Mouse (Mus musculus) layer of hippocampus, adult 8-10 months (tissue): ENCODE measurements around the gene Capn15. TPM values are rescaled to one million over a fixed set of nuclear protein-coding genes. Genes with fewer than 3 reads are reported as not detected.

Source experiments
- DNase-seq, 2 experiments: peaks; one replicate each; pipeline ENCODE4 v3.0.0; 2022; ENCODE audit warnings: low spot score in 2 of 2
- total RNA-seq, 4 experiments: library from RNA; stranded (reverse); gene quantifications; 2 replicates each; pipeline ENCODE4 v1.2.4; 2022

The Capn15 gene
- 10 to 100 TPM; 45.4 to 61.2 (median 53.8) TPM for total RNA-seq

DNA sequence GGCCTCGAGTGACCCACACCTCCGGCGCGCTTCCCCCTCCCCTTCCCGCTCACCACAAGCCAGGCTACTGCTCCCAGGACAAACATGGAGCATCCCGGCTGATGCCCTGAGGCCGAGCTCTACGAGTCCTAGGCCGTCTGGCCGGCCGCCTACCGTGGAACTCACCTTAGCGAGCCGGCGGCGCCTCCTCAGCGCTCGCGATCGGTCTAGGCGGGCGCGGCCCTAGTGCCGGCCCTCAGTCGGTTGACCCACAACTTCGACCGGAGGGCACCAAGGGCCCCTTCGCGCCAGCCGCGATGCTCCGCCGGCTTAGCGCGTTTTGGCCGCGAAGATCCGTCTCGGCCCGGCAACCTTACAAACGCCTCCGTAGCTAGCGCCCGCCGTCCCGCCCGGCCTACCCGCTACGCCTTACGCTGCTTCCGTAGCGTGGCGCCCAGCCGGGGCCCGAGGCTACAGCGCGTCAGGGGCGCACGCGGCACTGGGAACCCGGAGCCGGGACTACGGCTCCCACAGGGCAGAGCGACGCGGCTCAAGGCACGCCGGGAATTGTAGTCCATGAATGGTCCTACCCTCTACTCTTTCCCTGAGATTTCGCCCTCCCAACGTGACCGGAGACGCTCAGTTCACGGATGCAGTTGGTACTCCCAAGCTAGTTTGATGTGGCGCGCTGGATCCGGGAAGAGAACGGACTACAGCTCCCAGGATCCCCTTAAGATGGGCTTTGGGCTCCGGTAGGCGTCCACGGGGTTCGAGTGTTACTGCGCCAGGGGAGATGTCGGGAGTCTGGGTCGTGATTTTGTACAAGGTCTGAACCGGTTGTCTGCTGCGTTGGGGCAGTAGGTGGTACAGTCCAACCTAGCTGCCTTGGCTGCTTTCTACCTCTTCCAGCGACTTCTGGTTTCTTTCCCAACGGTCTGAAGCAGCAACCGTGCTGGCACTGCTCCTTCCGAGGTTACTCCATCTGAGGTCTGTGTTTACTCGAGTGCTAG is at the start of gene Capn15:
Gene Capn15 (minus strand): TSS at position 491 of the 989 bp plus-strand sequence.
- peak; percentile 95 for DNase-seq

DNA sequence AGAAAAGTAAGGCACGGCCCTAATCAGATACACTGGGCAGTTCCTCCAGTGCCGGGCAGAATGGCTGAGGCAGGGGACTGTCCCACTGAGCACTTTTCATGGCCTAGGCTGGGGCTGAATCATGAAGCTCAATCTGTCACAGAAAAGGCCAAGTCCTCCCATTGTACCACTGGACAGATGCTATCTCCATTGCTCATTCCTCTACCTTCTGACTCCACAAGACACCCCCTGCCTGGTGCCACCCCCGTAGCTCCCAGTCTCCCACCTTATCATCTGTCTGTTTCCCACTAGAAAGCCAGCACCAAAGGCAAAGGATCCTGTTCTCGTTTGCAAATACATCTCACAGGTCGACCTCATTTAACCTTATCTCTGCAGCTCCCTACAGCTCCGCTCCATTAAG is 46.4 kb upstream of the Capn15 start:
- no peak for DNase-seq

DNA sequence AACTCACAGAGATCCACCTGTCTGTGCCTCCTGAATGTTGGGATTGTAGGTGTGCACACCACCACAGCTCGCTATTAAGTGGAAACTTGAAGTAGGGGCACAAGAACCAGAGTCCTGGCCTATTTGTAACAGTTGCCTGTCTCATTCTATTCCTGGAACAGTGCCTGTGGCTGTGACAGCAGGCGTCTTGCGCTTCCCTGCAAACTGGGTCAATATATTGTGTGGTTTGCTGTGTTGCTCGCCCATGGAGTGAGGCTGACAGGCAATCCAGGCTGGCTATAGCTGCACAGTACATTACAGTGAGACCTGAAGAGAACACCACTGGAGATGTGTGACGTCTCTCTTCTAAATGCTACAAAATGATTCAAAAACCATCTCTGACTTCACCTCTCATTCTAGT is 46.0 kb upstream of the Capn15 start:
- DNase-seq, result no peak

DNA sequence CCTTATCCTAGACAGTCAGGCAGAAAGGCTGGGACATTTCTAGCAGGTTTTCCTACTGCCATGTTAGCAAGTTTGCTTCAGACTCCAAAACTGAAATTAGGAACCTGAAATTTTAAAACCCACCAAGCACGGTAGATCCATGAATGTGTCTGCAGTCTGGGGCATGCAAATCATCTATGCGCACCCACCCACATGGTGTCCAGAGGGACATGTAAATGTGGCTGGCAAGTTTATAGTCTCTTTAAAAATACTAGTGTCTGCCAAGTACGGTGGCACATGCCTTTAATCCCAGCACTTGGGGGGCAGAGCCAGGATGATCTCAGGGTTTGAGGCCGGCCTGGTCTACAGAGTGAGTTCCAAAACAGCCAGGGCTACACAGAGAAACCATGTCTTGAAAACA is 42.7 kb upstream of the Capn15 start:
- no peak for DNase-seq

DNA sequence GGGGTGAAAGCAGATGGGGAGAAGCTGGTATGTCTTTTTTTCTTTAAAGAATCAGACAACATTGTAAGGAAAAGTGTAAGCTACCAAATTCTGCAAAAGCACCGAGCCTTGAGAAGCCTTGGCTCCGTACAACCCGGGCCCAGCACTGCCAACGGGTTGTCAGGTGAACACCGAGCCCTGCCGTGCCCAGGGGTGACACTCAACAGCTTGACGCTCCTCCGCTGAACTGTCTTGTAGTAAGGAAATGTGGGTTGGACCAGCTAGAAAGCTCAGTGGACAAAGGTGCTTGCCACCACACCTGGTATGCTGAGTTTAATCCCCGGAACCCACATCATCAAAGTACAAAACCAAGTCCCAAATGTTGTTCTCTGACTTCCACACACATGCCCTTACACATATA is 39.1 kb upstream of the Capn15 start:
- no peak for DNase-seq

DNA sequence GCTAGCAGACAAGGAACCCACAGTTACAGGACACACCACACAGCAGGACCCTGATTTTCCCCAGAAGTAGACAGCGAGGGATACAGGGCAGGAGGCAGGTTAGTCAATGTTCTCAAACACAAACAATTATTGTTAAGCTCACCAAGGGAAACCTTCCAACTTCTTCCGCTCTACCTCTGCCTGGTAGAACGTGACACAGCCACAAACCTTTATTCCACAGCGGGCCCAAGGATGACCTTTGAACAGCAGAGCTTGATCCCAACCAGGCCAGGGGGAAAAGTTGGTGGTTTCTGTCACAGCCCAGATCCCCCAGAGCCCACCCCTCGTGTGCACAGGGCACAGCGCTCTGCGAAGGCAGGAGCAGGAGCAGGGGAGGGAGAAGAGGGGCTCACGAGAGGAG is 38.4 kb upstream of the Capn15 start:
- no peak for DNase-seq

DNA sequence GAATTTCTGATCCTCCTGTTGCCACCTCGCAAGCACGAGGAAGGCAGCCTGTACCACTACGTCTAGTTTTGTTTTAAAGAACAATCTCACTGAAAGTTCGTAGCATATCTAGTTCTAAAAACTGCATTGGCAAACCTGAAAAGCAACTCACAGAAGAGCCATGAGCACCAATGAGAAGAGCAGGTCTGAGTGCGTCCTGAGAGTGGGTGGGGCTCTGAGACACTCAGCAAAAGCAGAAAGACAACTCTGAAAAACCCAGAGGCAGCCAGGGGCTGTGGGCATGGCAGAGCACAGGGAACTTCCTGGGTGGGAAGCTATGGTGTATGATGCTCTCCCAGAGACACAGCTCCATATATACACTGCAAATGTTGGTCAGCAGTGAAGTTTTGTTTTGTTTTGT is 37.6 kb upstream of the Capn15 start:
- DNase-seq, result no peak

DNA sequence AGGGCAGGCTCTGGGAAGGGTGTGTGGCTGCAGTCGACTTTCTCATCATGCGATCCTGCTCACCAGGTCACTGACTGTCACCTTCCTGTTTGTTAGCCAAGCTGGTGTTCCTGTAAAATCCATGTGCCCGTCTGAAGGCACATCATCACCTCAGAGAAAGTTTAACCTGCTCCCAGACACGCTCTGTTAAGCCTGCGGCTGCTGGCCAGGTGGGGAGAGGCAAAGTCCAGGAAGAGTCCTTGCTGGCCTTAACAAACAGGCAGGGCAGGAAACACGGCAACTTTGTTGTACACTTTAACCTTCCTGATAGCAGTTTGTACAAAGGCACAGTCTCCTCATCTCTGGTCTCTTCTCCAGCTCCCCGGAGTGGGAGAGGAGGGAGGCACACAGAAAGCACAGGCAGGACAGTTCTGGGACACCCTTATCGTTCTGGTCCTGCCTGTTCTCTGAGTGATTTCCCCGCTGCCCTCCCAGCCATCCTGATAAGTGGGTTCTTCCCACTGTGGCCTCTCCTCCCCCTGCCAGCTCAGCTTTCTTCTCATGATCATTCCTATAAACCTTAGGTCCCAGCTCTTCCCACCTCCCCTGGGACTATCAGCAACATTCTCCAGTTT is 36.2 kb upstream of the Capn15 start:
- DNase-seq, result no peak

DNA sequence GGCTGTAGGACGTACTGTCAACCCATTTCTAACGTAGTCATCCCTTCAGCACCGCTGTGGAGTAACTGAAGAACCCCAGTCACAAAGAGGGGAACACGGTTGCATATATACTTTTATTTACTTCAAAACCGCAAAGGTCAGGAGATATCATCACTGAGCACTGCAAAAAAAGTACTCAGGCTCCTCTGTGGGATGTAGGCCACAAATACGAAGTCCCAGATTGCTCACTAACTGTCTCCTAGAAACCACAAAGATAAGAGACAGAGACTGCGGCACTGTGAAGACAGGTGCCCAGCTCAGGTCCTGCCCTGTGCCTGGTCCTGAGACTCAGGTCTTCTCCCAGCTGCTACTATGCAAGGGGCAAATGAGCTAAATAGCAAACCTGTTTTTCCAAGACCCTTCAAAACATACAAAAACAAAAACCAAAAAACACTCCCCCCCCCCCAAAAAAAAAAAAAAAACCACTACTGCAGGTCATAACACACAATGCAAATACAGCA is 35.3 kb upstream of the Capn15 start:
- no peak for DNase-seq

DNA sequence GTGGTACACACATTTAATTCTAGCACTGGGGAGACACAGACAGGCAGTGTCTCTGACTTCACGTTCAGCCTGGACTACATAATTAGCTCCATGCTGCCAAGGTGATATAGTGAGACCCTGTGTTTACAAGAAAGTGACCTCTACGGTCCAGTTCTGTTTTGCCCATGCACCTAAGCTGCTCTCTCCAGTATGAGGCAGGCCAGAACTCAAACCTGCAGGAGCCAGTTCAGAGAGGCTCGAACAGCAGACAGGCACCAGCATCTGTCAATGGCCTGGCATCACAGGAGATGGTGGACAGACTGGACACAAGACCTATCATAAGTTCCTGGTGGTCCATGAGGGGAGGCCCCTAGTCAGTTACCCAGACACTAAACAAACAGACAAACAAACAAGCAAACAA is 32.8 kb upstream of the Capn15 start:
- no peak for DNase-seq

DNA sequence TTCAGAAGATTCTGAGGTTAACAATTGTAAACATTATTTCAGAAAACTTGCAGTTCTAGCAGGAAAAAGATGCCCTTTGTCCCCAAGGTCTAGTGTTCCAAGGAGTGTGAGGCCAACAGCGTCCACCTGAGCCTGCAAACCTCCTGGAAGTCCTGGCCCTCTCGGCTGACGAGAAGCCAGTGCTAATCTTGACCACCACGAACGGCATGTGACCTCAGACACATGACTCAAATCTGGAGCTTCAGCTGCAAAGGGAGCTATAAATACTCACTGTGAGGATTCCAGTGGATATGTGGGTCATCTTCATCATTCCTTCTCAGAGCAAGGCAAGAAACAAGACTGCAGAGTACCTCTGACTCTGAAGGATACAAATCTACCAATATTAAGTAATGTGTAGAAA is 32.4 kb upstream of the Capn15 start:
- no peak for DNase-seq

DNA sequence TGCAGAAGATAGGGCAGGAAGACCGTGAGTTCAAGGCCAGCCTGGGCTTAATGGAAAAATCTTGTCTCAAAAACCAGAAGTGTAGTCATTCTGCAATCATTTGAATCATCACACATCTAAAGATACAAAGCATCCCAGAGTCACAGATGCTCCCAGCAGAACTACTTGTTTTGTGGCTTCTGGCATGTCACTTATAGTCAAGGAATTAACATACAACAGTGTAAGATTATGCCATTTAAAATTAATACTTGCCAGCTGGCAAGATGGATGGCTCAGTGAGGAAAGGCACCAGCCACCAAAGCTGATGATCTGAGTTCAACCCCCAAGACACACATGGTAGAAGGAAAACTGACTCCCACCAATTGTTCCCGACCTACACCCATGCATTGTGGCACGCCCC is 31.4 kb upstream of the Capn15 start:
- DNase-seq, result no peak

DNA sequence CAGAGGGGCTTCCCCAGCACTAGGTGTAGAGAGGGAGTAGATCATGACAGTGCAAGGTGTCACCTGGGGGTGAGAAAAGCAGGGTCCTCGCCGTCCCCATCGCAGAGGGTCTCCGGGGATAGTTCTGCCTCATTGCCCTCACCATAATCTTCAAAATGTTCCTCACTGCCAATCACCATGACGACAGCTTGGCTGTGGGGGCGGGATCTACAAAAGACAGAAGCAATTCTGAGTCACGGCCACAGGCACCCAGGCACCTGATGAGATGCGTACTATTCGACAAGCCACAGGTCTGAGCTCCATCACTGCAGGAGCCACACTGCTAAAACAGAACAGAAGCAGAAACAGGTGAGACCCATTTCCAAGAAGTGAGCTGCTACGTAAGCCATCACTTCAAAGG is 28.1 kb upstream of the Capn15 start:
- DNase-seq, result peak; percentile 72 to 77

DNA sequence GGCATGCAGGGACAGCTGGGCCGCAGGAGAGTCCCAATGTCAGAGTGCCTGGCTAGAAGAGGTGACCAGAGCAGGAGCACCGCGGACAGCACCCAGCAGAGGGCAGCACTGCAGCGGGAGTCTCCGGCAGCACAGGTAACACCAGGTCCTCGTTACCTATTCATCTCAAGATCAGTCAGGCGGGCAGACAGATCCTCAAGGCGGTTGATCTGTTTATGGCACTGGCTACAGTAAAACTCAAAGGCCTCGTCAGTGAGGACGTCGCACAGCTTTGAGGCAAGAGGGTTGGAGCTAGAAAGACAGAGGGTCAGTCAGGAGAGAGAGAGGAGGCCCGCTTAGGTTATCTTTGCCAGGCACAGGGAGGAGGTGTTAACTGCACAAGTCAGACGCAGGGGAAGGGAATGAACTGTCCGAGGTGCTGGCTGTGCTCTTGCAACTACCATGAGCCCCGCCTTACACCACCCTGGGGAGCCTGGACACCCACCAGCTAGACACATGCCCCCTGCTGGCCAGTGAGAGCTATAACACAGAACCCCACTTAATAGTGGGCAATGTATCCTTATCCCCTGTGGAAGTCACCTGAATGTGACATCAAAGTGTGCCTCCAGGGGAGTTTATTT is 26.4 kb upstream of the Capn15 start:
- DNase-seq, result peak in 1 of 2 experiments; percentile 61

DNA sequence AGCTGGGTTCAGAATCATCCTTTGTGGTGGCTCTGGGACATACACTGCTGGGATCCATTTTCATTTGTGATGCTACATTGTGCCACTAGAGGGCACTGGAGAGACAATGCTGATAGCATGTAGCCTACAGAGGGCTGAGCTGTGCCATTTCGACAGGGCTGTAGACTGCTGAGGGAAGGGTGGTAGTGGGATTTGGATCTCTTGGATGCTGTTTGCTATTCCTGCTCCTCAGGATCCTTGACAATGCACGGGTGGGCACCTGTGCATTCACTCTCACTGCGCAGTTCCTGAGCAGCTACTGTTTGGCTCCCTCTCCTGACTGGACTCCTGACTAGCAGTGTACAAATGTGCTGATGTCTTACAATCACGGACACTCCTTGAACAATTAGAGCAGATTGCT is 23.9 kb upstream of the Capn15 start:
- DNase-seq, result peak; percentile 69 to 89

DNA sequence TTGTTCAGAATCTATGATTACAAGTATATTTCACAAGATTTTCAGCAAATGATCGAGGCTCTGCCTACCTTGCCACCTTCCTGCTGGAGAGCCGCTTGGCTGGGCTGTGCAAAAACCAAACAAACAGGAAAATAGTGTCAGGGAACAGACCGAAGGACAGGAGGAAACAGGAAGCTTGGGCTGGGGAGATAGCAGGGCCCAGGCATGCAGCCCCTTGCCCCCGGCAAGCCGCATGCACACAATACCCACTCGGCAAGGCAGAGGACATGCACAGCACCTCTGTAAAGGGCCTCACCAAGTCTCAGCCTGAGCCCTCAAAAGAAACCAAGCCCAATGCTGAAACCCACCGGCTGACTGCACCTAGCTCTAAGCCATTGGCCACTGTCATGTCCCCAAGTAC is 23.2 kb upstream of the Capn15 start:
- DNase-seq, result no peak

DNA sequence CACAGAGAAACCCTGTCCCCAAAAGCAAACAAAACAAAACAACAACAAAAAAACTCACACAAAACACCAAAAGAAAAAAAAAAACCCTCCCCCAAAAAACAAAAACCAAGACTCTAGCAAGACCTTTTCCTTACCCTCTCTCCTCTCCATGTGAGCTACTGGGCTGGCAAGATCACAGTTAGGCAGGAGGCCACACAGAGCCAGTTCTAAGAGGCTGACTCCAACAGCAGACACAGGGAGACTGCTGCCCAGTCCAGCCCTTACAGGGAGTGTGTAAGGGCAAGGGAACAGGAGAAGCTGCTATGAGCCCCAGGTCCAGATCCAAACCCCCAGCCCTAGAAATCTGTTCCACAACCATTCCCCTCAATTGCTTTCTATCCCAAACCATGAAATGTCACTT is 22.7 kb upstream of the Capn15 start:
- no peak for DNase-seq

DNA sequence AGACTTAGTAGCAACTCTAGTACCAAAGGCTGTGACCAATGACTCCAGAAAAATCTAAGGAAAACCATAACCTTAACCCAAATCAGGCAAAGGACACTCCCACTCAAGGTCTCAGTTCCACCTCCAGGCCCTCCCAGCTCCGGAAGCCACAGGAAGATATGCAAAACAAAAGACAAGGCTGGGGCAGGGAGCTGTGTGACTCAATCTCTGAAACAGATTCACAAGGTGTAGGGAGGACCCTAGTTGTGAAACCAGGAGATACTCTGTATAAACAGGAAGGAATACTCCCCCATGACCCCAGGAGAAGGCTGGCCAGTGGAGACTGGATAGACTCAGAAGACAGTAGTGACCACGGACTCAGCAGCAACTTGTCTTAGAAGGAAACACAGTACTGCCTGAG is 22.1 kb upstream of the Capn15 start:
- no peak for DNase-seq

DNA sequence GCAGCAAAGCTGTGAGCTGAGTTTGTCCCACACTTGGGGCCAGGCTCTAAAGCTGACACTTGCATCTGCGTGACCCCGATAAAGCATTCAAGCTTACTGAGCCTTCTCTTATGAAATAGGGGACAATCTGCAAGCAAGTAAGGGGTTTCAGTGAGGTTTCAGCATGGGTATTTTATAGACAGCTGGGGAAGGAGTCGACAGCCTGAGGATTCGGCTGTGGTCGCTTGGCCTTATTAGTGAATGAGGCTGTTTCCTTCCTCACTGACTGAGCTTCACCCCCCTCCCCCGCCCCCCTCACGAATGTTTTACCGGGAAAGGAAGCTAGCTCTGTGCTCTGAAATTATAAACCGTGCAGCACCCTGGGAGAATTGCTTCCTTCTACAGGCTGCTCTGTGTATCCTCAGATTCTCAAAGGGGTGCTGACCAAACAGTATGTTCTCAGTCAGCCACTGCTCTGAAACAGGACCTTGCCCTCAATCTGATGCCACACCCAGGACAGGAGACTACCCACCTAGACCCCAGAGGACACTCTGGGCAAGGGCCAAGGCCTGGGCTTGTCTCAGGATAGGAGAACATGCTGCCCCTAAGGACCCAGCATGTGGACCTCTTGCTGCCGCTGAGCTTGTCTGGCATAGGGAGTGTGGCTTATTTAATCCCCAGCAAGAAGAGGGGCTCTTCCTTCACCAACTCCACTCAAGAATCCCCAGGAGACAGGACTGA is 20.3 kb upstream of the Capn15 start:
- no peak for DNase-seq

DNA sequence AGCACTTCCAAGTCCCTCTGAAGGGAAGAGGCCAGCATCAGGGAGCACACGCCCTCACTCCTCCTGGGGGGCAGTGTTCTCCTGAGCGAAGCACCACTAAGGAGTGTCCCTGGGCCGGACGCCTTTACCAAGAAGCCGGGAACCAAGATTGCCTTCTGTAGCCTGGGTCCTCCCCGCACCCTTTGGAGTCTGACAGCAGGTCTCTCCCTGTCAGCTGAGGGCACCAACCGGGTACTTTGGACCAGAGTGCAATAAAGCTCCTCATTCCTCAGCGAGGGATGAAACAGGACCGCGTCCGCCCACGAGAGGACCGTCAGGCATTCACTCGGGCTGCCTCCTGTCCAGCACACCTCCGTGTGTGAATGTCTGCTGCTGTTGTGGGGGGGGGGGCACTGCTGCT is 19.1 kb upstream of the Capn15 start:
- no peak for DNase-seq

DNA sequence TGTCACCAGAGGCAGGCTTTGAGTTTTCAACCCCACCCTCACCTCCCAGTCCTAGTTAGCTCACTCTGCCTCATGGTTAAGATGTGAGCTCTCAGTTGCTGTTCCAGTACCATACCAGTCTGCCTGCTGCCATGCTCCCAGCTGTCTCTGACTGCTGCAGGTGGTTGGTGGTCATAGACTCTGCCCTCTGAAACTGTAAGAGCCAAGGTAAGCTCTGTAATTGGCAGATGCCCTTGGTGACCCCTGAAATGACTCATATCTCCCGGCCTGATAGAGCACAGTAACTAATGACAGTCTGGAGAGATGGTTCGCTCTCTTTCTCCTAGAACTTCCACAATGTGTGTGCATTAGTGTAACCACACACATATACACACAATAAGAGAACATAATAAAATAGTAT is 18.3 kb upstream of the Capn15 start:
- DNase-seq, result no peak

DNA sequence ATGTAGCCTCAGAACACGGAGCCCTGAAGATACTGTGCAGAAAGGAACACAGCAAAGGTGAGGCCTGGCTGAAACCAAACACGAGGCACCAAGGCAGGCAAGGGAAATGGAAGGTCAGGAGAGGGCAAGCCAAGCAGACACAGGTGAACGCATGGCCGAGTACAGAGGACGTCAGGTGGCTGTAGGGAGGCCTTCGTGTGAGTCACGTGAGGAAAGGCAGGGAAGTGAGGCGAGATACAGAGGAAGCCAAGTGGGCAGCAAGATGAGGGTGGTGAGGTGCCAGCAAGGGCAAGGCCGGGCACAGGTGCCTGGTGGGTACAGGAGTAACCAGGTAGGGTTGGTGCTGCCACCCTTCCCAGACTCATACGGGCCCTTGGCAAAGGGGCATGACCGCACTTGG is 12.8 kb upstream of the Capn15 start:
- DNase-seq, result no peak
